Mouse (Mus musculus) R1 (cell line): Measurements from ENCODE around the gene Ero1l.

Source experiments
- DNase-seq: peaks from one replicate; pipeline ENCODE4 v3.0.0-alpha.2; 2018; ENCODE audit warnings: low read depth, low spot score

Gene Ero1l

GRCm38 (mm10) chr14:45318426-45319236 is at the start of gene Ero1l:
Gene Ero1l, minus strand, starts transcription at chr14:45318771.
- DNase-seq = peak; percentile 86

DNA sequence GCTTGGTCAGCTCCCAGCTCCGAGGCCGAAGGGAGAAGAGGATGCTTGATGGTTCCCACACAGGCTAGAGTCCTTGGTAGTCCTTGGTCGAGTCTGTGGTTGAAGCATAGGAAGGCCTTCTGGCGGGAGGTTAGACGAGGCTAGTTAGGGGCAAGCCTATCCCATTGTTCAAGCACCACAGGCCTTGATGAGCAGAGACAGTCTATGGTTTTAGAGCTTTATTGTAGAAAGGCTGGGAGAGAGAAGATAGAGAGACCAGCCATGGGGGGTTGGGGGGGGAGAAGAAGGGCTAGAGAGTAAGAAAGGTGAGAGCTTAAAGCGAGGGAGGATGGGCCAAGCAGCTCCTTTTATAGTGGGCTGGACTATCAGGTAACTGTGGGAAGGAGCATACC is 46.6 kb upstream of the Ero1l start:
- peak; percentile 58 for DNase-seq

DNA sequence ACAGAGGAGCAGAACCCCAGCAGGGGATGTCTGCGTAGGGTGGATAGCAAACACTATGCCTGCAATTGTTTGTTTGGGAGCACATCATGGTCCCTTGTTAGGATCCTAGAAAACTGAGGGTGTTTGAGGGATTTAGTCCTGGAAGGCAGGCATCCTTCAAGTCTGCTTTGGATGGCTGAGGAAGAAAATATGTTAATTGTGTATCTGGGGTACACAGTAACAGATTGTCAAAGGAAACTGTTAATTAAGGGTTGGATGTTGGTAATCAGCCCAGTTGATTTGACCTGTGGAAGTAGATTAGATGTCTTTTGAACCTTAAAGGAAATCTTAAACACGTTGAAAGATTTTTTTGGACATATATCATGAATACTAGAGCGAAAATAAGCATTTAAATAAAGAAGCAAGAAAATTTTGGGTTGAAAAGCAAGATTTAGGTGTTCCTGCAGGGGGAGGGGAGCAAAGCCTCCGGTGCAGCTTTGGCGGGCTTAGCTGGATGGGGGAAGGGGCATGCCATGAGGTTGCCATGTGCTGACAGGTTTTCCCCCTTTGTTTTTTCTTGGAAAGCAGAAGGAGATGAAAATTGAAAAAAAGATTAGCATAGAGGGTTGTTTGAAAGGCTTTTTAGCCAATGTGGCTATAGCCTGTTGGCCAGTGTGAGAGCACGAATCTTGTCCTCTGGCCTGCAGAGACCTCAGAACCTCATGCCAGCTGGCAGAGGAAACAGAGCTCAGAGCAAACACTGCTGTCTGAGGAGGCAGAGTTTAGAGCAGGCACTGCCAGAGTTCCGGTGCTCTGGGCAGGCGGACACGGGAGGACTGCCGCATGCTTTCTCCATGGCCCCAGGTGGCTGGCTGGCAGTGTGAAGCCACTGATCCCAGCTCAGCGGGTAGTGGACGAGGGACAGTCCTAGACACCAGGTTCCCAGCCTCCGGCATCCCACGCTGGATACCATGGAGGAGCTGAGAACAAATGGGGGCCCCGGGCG is 45.9 kb upstream of the Ero1l start:
- DNase-seq = no peak

DNA sequence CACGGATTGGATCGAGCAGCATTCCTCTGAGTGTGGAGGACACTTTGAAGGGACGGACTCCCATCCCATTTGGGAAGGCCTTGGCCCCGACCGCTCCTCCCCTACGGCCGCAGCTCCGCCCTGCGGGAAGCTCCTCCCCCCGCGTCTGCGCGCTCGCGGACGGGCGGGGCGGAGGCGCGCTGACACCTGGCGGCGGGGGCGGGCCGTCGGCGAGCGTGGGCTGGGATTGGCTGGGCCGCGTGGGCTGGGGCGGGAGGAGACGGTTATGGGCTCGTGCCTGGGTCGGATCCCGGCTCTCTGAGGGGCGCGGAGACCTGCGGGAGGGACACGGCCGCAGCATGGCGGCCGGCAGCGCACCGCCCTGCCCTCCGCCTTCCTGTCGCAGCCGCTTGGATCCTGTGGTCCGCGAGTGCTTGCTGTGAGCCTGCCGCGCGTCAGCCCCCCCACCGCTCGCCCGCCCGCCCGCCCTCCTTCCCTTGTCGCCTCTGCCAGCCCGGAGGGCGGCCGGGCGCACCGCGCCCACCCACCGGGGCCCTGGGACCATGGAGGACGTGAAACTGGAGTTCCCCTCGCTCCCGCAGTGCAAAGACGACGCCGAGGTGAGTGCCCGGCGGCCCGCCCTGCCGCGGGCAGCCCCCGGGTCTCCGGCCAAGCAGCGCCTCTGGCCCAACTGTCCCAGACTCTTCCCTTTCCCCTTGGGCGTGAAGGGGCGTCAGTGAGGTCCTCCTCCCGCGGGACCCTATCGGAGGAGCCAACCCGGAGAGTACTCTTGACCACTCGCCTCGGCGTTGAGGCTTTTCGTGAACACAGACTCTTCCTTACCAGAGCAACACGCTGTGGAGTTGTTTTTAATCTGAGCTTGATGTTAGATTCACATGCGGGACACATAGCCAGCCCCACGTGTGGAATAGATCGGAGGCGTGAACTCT is 32.6 kb upstream of the Ero1l start, which contains the start of gene Styx:
TSS of gene Styx (plus strand) at position 163 of the 929 bp plus-strand sequence.
- DNase-seq = peak; percentile 93

GRCm38 (mm10) chr14:45329589-45330181 is 11.1 kb upstream of the Ero1l start, which contains the start of gene Psmc6:
Gene Psmc6, plus strand, starts transcription at chr14:45329788.
- DNase-seq = peak; percentile 96

DNA sequence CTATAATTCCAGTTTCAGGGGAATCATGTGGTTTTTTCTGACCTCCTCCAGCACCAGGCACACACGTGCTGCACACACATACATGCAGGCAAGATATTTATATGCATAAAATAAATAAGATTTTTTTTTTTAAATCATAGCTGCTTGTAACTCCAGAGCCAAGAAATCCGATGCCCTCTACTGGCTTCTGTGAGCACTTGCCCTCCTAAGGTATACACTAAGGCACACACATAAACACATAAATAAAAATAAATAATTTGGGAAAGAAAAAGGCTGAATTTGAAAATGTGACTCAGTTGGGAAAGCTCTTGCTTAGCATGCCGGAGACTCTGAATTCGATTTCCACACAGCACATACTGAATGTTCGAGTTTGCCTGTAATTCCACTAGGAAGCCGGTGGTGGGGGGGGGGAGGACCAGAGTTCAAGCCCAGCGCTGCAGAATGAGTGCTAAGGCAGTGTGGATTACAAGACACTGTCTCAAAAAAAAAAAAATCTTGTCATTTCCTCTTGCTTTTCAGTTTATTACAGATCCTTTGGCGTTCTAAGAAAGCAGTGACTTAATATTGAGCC is 10.5 kb upstream of the Ero1l start:
- no peak for DNase-seq

GRCm38 (mm10) chr14:45328072-45328713 is 9.6 kb upstream of the Ero1l start:
- no peak for DNase-seq

- DNase-seq = no peak
These were observed 6.9 kb upstream of the Ero1l start for GRCm38 (mm10) chr14:45325471-45325870.

DNA sequence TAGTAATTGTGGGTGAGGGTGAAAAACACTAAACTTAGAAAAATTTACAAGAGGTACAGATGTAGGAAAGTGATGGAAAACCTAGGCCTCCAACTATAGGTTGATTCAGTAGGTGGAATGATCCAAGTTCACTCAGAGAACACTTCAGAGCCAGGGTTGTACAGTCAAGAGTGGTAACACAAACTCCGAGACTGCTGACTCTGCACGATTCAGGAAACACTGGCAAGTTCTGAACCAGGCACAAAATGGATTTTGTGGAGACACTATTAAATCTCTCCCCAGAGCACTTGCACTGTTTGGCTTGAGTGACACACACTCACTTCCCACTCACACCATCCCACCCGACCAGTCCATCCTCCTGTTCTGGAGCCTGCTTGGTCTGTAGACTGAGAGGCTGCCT is 4.7 kb upstream of the Ero1l start:
- DNase-seq = no peak

- no peak for DNase-seq
These were observed 3.9 kb upstream of the Ero1l start for GRCm38 (mm10) chr14:45322450-45322849.

- DNase-seq = no peak
These were observed 3.1 kb upstream of the Ero1l start for GRCm38 (mm10) chr14:45321622-45322021.

- DNase-seq = no peak
These were observed 2.5 kb upstream of the Ero1l start for GRCm38 (mm10) chr14:45321067-45321466.

DNA sequence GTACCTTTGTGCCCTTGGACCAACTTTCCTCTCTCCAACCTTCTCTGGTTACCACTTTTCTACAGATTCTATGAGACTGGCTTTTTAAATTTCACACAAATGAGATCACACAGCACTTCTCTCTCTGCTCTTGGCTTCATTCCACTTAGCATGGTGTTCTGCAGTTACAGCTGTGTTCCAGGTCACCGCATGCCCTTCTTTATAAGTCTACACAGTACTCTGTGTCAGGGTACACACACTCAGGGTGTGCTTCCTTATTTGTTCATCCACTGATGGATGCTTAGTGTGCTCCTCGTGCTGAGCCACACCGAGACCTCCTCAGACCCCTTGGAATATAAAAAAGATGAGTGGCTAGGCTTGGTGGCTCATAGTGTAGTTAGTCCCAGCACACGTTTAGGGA is 1.5 kb upstream of the Ero1l start:
- DNase-seq = no peak

- no peak for DNase-seq
These were observed 653 bp upstream of the Ero1l start for GRCm38 (mm10) chr14:45319237-45319610.

DNA sequence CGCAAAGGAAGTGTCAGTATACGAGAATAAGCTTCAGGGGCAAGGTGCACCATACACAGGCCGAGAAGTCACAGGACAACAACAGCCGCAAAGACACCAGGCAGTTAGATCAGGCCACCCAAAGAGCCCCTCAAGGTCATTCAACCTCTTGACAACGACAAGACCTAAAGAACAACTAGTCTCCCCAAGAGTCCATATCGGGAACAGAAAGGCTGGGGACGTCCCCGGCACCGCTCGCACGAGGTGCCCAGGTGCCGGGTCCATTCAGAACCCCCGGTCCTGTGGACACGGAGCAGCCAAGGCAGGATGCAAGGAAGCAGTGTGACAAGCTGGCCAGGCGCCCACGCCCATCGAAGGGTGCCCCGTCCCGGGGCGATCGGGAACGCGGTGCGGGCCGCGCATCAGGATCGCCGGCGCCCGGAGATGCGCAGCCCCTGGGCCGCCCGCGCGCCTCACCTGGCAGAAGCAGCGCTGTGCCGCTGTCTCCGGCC is 605 bp downstream of the Ero1l start:
- DNase-seq = peak; percentile 64

GRCm38 (mm10) chr14:45316927-45317326 is 1.6 kb downstream of the Ero1l start:
- no peak for DNase-seq

DNA sequence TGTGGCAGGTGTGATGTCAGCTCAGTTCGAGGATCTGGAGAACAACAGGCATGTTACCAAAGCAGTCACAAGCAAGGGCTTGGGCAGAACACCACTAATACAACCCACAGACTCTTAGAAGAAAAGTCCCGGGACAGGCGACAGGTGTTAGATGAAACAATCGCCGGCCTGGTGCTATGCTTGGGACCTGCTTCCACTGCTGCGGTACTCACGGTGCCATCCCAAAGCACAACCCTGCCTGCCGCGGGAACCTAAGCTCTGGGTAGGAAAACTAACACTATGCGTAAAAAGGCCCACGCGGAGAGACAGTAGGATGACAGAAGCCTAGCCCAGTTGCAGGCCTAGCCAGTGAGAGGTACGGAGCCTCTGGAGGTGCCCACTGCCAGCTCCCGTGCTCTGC is 8.5 kb downstream of the Ero1l start:
- no peak for DNase-seq

DNA sequence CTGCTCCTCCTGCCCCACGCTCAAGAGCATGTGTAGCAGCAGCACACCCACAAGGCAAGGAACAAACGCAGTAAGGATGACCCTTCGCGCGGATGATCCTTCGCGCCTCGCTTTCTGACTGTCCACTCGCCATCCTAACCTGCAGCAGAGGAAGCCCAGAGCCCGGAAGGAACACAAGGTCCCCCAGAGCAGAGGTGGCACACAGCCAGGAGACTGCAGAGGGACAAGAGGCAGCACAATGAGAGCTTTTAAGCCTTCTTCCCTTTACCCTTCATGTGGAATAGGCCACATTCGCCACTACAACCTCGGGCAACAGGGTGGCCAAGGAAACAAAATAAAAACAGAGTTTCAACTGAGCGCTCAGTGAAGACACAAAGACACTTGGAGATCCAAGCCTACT is 8.9 kb downstream of the Ero1l start:
- no peak for DNase-seq

GRCm38 (mm10) chr14:45307630-45308328 is 10.8 kb downstream of the Ero1l start:
- DNase-seq = peak; percentile 30
